Mouse (Mus musculus): ENCODE data around the gene Adamts6.

Gene Adamts6

GRCm38 (mm10) chr13:104460287-104460686 is 172.7 kb downstream of the Adamts6 start:
- DNase-seq (ENCODE audit: low spot score in 2 of 2): no peak

GRCm38 (mm10) chr13:104468061-104468460 is 180.4 kb downstream of the Adamts6 start:
- no peak for DNase-seq (ENCODE audit: low spot score in 2 of 2)

GRCm38 (mm10) chr13:104476285-104476956 is 188.8 kb downstream of the Adamts6 start:
- no peak for DNase-seq (ENCODE audit: low spot score in 2 of 2)

- no peak for DNase-seq (ENCODE audit: low spot score in 2 of 2)
Observed at GRCm38 (mm10) chr13:104482426-104483089, 194.9 kb downstream of the Adamts6 start.

- no peak for DNase-seq (ENCODE audit: low spot score in 2 of 2)
Observed at GRCm38 (mm10) chr13:104483111-104483722, 195.6 kb downstream of the Adamts6 start.

- DNase-seq (ENCODE audit: low spot score in 2 of 2): no peak
Observed at GRCm38 (mm10) chr13:104491046-104491811, 203.6 kb downstream of the Adamts6 start.

- no peak for DNase-seq (ENCODE audit: low spot score in 2 of 2)
Observed at GRCm38 (mm10) chr13:104493466-104493993, 205.9 kb downstream of the Adamts6 start.

- no peak for DNase-seq (ENCODE audit: low spot score in 2 of 2)
Observed at GRCm38 (mm10) chr13:104494200-104494873, 206.7 kb downstream of the Adamts6 start.

- DNase-seq (ENCODE audit: low spot score in 2 of 2): no peak
Observed at GRCm38 (mm10) chr13:104497592-104497991, 210.0 kb downstream of the Adamts6 start.

GRCm38 (mm10) chr13:104498669-104499068 is 211.0 kb downstream of the Adamts6 start:
- DNase-seq (ENCODE audit: low spot score in 2 of 2): no peak

- no peak for DNase-seq (ENCODE audit: low spot score in 2 of 2)
Observed at GRCm38 (mm10) chr13:104499116-104500040, 211.7 kb downstream of the Adamts6 start.

- DNase-seq (ENCODE audit: low spot score in 2 of 2): no peak
Observed at GRCm38 (mm10) chr13:104502406-104502805, 214.8 kb downstream of the Adamts6 start.

GRCm38 (mm10) chr13:104504043-104504442 is 216.4 kb downstream of the Adamts6 start:
- DNase-seq (ENCODE audit: low spot score in 2 of 2): no peak

GRCm38 (mm10) chr13:104506165-104506875 is 218.7 kb downstream of the Adamts6 start:
- no peak for DNase-seq (ENCODE audit: low spot score in 2 of 2)

- DNase-seq (ENCODE audit: low spot score in 2 of 2): no peak
Observed at GRCm38 (mm10) chr13:104507671-104508070, 220.0 kb downstream of the Adamts6 start.

GRCm38 (mm10) chr13:104509561-104510493 is 222.2 kb downstream of the Adamts6 start:
- no peak for DNase-seq (ENCODE audit: low spot score in 2 of 2)

- DNase-seq (ENCODE audit: low spot score in 2 of 2): no peak
Observed at GRCm38 (mm10) chr13:104510766-104511165, 223.1 kb downstream of the Adamts6 start.

GRCm38 (mm10) chr13:104515054-104515453 is 227.4 kb downstream of the Adamts6 start:
- DNase-seq (ENCODE audit: low spot score in 2 of 2): no peak
